Mouse (Mus musculus): Measurements from ENCODE around the gene Cfap73. TPM values are rescaled to one million over a fixed set of nuclear protein-coding genes. Genes with fewer than 3 reads are reported as not detected.

Cfap73 gene
- polyA plus RNA-seq, 1 experiment from 2014 or later, result 0.49 TPM

DNA sequence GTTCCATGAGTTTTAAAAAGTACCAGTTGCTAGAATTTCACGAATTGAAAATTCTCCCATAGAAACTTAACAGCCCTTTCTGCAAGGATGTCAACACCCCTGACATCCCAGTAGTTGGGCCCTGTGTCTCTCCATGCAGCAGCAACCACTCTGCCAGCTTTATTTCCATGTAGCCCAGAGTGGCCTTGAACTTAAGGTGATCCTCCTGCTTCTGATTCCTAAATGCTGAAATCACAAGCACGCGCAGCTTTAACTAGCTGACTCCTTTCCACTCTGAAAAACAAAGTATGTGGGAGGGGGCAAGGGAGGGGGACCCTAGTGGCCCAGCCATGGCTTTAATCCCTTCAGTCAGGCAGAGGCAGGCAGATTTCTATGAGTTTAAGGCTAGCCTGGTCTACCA lies 26.7 kb downstream of the Cfap73 start:
- ATAC-seq (ENCODE audit: low FRiP score), result no peak
- H3K4me2 ChIP-seq, result no peak overlapping the region
- WGBS, result 73% methylated on average over 3 of the region's 3 CpGs
- no peak overlapping the region for H3K27ac ChIP-seq
- H3K4me1 ChIP-seq (replicated peaks), result peaks cover 38% of the 10 kb centered on the region
- H3K9ac ChIP-seq, result no peak overlapping the region
- peaks cover 23% of the 10 kb centered on the region for H3K36me3 ChIP-seq
- no peaks in the 10 kb centered on the region for H3K9me3 ChIP-seq
- H3K4me3 ChIP-seq, result no peak overlapping the region
- H3K27me3 ChIP-seq, result no peaks in the 10 kb centered on the region

DNA sequence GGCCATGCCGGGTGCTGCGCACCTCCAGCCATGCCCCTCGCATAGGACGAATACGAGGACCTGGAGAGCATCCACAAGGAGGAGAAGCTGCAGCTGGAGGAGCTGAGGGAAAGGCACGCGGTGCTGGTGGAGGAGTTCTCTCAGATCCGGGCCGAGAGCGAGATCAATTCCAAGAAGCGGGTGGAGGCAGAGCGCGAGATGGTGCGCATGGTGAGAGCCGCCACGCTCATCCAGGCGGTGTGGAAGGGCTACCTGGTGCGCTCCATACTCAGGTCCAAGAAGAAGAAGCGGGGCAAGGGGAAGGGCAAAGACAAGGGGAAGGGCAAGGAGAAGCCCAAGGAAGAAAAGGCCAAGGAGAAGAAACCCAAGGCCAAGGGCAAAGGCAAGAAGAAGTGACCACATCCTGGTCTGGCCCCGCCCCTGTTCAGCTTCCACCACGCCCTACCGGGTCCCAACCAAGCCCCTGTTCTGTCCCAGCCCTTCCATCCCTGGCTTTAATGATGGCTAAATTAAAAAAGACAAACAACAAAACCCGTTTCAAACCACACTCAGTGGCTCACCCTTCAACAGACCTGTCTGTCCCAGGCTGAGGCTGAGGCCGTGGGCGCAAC lies 27.3 kb downstream of the Cfap73 start:
- Histone ChIP-seq H3K27ac (no peak overlapping the region), H3K36me3 (peaks cover 23% of the 10 kb centered on the region), H3K9me3 (no peaks in the 10 kb centered on the region), H3K4me2 (no peak overlapping the region), H3K4me1 (replicated peaks) (peaks cover 35% of the 10 kb centered on the region), H3K27me3 (no peaks in the 10 kb centered on the region), H3K9ac (no peak overlapping the region), H3K4me3 (no peak overlapping the region)
- 63% methylated on average over 25 of the region's 25 CpGs for WGBS
- no peak for ATAC-seq (ENCODE audit: low FRiP score)

DNA sequence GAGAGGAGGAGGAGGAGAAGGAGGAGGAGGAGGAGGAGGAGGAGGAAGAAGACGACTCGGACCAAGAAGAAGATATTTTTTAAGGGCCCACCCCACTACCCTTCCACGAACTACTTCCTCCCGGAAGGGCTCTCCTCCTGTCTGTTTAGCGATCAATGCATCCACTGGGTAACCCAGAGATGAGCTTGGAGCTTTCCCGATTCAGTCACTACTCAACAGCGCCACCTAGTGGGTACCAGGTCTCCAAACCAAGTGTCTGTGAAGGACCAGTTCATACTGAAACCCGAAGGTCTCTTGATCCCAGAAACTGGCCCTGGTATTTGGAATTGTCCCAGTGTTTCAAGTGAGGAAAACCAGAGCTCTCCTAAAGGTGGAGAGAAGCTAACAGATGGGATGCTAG lies 28.3 kb downstream of the Cfap73 start:
- Histone ChIP-seq H3K9me3 (no peaks in the 10 kb centered on the region), H3K36me3 (peaks cover 23% of the 10 kb centered on the region), H3K4me2 (peak overlapping the region; percentile 61), H3K4me3 (peak overlapping the region; percentile 33), H3K27ac (peak overlapping the region; percentile 77; the same call in 1 of the 2 replicates), H3K4me1 (replicated peaks) (peaks cover 25% of the 10 kb centered on the region), H3K9ac (0 out of 2 replicates have a peak overlapping the region, but pooled peaks have one; percentile 64), H3K27me3 (no peaks in the 10 kb centered on the region)
- peak; percentile 63; the same call in 1 of the 2 replicates for ATAC-seq (ENCODE audit: low FRiP score)
- WGBS, result 1% methylated on average over 8 of the region's 8 CpGs

DNA sequence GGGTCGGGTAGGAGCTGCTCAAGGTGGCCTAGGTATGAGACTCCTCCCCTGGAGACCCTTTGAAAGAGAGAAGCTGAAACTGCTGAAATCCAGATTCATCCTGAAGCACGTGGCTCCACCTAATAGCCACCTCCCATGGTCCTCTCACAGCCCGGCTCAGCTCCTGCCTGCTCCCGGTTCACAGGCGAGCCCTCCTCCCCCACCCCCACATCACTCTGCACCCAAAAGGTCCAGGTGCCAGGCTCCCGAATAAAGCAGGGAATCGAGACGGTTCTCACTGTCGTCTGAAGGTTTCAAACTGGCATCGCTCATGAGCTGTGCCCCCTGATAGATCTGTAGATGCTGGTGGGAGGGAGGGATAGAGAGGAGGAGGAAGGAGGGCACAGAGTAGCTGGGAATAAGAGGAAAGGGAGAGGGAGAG lies 28.8 kb downstream of the Cfap73 start:
- Histone ChIP-seq H3K9ac (peak overlapping the region; percentile 64), H3K9me3 (no peaks in the 10 kb centered on the region), H3K4me1 (replicated peaks) (peaks cover 21% of the 10 kb centered on the region), H3K27ac (peak overlapping the region; percentile 77), H3K27me3 (no peaks in the 10 kb centered on the region), H3K36me3 (peaks cover 23% of the 10 kb centered on the region), H3K4me2 (peak overlapping the region; percentile 61), H3K4me3 (peak overlapping the region; percentile 33)
- WGBS, result 9% methylated on average over 10 of the region's 10 CpGs
- ATAC-seq (ENCODE audit: low FRiP score), result peak; percentile 55

DNA sequence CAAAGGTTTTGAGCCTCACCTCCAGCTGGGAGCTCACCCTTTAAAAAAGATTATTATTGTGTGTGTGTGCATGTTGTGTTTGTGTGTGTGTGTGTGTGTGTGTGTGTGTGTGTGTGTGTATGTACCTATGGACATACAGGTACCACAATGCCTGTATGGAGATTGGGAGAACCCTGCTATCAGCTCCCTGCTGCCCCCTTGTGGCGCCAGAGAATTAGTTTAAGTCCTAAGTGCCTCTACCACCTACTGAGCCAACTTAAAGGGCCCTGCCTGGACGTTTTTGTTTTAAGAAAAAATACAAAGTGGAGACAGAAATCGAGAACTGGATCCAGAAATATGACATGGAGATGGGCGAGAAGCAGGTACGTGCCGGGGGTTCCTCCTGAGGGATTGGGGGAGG lies 29.2 kb downstream of the Cfap73 start:
- peak overlapping the region; percentile 64; the same call in 1 of the 2 replicates for H3K9ac ChIP-seq

DNA sequence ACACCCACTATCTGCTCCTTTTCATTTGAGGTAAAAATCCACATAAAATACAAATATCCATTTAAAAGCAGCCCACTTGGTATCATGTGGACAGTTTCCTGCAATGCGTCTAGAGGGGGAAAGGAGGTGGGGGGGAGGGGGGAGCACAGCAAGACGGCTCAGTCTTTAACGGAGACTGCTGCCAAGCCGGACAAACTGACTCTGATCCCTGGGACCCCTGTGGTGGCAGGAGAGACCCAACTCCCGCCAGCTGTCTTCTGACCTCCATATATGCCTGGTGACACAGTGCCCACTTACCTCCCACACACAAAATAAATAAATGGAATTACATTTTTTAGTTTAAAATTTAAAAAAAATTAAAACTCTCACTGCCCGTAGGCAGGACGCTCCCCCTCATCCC lies 30.5 kb downstream of the Cfap73 start:
- ATAC-seq (ENCODE audit: low FRiP score), result no peak
- 56% methylated on average over 7 of the region's 7 CpGs for WGBS
- Histone ChIP-seq H3K4me1 (replicated peaks) (peaks cover 9% of the 10 kb centered on the region), H3K27ac (no peak overlapping the region), H3K4me2 (no peak overlapping the region), H3K9ac (no peak overlapping the region), H3K36me3 (peaks cover 13% of the 10 kb centered on the region), H3K9me3 (no peaks in the 10 kb centered on the region), H3K27me3 (no peaks in the 10 kb centered on the region), H3K4me3 (no peak overlapping the region)

More for the DNA sequence above, 29.2 kb downstream of the Cfap73 start:
- Histone ChIP-seq H3K4me3 (peak overlapping the region; percentile 33), H3K27me3 (no peaks in the 10 kb centered on the region), H3K27ac (peak overlapping the region; percentile 77), H3K4me2 (peak overlapping the region; percentile 61), H3K9me3 (no peaks in the 10 kb centered on the region), H3K4me1 (replicated peaks) (peaks cover 17% of the 10 kb centered on the region), H3K36me3 (peaks cover 22% of the 10 kb centered on the region)
- 3% methylated on average over 6 of the region's 6 CpGs for WGBS
- no peak; the same call in 1 of the 2 replicates for ATAC-seq (ENCODE audit: low FRiP score)

DNA sequence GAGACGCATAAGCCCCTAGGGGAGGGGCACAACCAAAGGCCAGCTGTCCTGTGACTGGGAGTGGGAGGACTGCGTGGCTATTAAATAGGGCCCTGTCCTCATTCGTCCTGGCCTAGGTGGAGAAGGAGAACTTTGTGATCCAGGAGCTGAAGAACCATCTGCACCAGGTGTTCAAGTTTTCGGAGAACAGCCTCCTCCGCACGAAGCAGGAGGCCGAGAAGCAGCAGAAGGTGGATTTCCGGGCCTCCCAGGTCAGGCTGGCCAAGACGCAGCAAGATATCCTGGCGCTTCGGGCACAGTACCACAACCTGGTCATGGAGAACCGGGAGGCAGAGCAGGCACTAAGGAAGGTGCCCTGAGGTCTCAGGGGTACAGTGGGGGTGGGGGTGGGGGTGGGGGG lies 31.8 kb downstream of the Cfap73 start:
- H3K9ac ChIP-seq, result no peak overlapping the region
- H3K9me3 ChIP-seq, result no peaks in the 10 kb centered on the region
- no peaks in the 10 kb centered on the region for H3K27me3 ChIP-seq
- 92% methylated on average over 12 of the region's 12 CpGs for WGBS
- no peak overlapping the region for H3K27ac ChIP-seq
- no peak for ATAC-seq (ENCODE audit: low FRiP score)
- peaks cover 9% of the 10 kb centered on the region for H3K4me1 ChIP-seq (replicated peaks)
- H3K4me2 ChIP-seq, result no peak overlapping the region
- H3K36me3 ChIP-seq, result peaks cover under 1% of the 10 kb centered on the region; the same call in 1 of the 2 replicates
- H3K4me3 ChIP-seq, result no peak overlapping the region

DNA sequence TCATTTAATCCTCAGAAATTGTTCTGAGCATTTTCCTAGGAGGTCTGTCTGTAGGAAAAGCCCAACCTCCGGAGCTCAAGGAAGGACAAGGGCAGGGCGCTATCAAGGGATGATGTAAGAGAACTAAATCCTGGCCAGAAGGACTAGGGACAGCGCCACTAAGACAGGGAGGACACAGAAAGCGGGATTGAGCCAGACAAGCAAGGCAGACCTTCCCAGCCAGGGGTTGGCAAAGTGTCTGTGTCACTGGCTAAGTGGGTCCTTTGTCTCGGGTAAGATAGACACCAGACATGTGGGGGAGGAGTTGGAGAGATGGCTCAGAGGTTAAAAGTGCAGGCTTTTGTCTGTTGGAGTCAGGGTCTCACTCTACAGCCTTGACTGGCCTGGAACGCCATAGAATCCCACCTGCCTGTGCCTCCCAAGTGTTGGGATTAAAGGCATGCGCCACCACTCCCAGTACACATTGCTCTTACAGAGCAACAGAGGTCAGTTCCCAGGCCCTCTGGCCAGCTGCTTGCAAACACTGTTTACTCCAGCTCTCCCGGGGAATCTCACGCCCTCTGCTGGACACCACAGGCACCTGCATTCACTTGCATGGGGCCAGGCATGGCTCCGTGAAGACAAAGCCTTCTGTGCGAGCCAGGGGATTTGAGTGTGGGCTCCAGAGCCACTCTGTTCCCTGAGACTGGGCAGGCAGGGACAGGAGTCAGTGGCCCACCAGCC lies 32.9 kb downstream of the Cfap73 start:
- no peak overlapping the region for H3K4me2 ChIP-seq
- ATAC-seq (ENCODE audit: low FRiP score), result no peak
- H3K4me1 ChIP-seq (replicated peaks), result peaks cover 9% of the 10 kb centered on the region
- H3K27ac ChIP-seq, result no peak overlapping the region
- 54% methylated on average over 11 of the region's 11 CpGs for WGBS
- no peaks in the 10 kb centered on the region for H3K9me3 ChIP-seq
- no peaks in the 10 kb centered on the region for H3K27me3 ChIP-seq
- H3K36me3 ChIP-seq, result no peaks in the 10 kb centered on the region; the same call in 1 of the 2 replicates
- no peak overlapping the region for H3K9ac ChIP-seq
- H3K4me3 ChIP-seq, result no peak overlapping the region

DNA sequence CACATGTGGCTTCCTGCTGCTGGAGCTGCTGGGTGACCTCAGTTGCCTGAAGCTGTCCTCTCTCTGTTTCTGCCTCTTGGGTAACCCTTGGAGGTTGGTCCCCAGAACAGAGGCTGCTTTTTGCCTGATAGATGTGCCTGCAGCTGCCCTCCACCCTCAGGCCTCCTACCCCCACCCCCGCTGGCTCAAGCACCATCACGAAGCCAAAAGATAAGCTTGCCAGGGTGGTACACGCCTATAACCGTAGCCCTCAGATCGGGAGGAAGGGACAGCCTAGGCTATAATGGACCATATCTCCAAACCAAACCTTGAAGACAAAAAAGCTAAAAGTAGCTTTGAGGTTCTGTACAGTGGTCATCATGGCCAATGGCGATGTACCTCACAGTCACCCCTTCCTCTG lies 34.4 kb downstream of the Cfap73 start:
- Histone ChIP-seq H3K4me2 (no peak overlapping the region), H3K9ac (no peak overlapping the region), H3K27me3 (no peaks in the 10 kb centered on the region), H3K4me1 (replicated peaks) (peaks cover 4% of the 10 kb centered on the region), H3K27ac (no peak overlapping the region), H3K4me3 (no peak overlapping the region), H3K9me3 (no peaks in the 10 kb centered on the region), H3K36me3 (no peaks in the 10 kb centered on the region; the same call in 1 of the 2 replicates)
- no peak for ATAC-seq (ENCODE audit: low FRiP score)
- 95% methylated on average over 6 of the region's 6 CpGs for WGBS

DNA sequence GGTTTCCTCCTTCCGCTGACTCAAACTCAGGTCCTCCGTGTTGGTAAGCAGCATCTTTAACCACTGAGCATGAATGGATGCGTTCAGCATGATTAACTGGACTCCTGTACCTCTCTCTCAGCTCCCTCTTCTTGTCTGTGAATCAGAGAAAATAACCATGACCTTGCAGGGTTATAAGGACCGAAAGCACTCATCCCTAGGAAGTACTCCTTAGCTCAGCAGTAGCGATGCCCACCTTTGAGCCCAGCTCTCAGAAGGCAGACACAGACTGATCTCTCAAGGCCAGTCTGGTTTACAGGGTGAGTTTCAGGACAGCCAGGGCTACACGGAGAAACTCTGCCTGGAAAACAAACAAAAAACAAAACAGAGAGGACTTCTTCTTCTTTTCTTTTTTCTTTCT lies 39.5 kb downstream of the Cfap73 start:
- Histone ChIP-seq H3K4me3 (no peak overlapping the region), H3K4me1 (replicated peaks) (no peaks in the 10 kb centered on the region; the same call in 1 of the 2 replicates), H3K9me3 (no peaks in the 10 kb centered on the region), H3K9ac (no peak overlapping the region), H3K4me2 (no peak overlapping the region), H3K36me3 (peaks cover 2% of the 10 kb centered on the region; the same call in 1 of the 2 replicates), H3K27ac (no peak overlapping the region), H3K27me3 (no peaks in the 10 kb centered on the region)
- WGBS, result 80% methylated on average over 6 of the region's 6 CpGs
- no peak for ATAC-seq (ENCODE audit: low FRiP score)

DNA sequence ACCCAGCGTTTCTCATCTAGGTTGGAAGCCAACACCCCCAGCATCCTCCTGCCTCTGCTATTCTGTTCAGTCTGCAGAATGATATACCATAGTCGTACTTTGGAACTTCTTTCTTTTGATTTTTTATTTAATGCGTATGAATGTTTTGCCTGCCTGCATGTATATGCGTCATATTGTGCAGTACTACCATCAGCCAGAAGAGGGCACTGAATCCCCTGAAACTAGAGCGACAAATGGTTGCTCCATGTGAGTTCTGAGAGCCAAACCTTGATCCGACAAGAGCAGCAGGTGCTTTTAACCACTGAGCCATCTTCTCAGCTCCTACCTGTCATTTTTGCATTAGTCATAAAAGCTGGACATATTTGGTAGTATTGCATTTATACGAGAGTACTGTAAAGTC lies 41.9 kb downstream of the Cfap73 start:
- Histone ChIP-seq H3K27me3 (no peaks in the 10 kb centered on the region), H3K9me3 (no peaks in the 10 kb centered on the region), H3K4me1 (replicated peaks) (peaks cover 16% of the 10 kb centered on the region), H3K4me3 (no peak overlapping the region), H3K9ac (no peak overlapping the region), H3K36me3 (peaks cover 2% of the 10 kb centered on the region; the same call in 1 of the 2 replicates), H3K27ac (no peak overlapping the region), H3K4me2 (no peak overlapping the region)
- no peak for ATAC-seq (ENCODE audit: low FRiP score)
- 67% methylated on average over 7 of the region's 7 CpGs for WGBS

DNA sequence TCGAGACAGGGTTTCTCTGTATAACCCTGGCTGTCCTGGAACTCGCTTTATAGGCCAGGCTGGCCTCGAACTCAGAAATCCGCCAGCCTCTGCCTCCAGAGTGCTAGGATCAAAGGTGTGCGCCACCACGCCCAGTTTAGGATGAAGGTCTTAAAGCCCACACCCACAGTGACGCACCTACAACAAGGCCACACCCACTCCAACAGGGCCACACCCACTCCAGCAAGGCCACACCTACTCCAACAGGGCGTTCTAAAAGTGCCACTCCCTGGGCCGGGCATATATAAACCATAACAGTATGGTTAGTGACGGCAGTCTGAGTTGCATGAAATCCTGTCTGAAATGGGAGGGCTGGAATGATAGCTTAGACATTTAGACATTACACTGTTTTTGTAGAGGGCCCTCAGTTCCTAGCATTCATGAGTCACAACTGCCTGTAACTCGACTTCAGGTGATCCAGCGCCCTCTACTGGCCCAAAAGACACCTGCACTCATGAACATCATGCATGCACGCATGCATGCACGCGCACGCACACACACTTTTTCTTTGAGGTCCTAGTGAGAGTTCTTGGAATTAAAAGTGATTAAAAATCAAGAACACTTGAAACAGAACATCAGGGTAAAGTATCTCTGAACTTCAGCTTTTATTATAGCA lies 43.6 kb downstream of the Cfap73 start:
- H3K9me3 ChIP-seq, result no peaks in the 10 kb centered on the region
- no peak overlapping the region for H3K27ac ChIP-seq
- H3K27me3 ChIP-seq, result no peaks in the 10 kb centered on the region
- peaks cover 29% of the 10 kb centered on the region for H3K4me1 ChIP-seq (replicated peaks)
- 78% methylated on average over 16 of the region's 16 CpGs for WGBS
- peaks cover 2% of the 10 kb centered on the region; the same call in 1 of the 2 replicates for H3K36me3 ChIP-seq
- H3K4me2 ChIP-seq, result no peak overlapping the region
- no peak overlapping the region for H3K9ac ChIP-seq
- ATAC-seq (ENCODE audit: low FRiP score), result no peak
- no peak overlapping the region for H3K4me3 ChIP-seq
